Mouse (Mus musculus) liver, adult 2 months (tissue): Measurements from ENCODE around the gene Tbc1d5.

Experiments used
- CTCF ChIP-seq: fragments of 200-500 bp; IDR thresholded peaks from 2 replicates; pipeline ENCODE4 v1.5.1; 2011; ENCODE audit warnings: low read depth, low read length, control low read depth
- POLR2A ChIP-seq: fragments of 200-500 bp; IDR thresholded peaks from 2 replicates; pipeline ENCODE4 v1.6.1; 2011; ENCODE audit warnings: low read length, control low read depth; ENCODE audit not compliant: insufficient read depth; ENCODE audit errors: extremely low read depth

GRCm38 (mm10) chr17:50915216-50915615, 263.9 kb downstream of the Tbc1d5 start:
- TF ChIP-seq CTCF (no peak), POLR2A (no peak)
